Mouse (Mus musculus): Measurements from ENCODE around the gene Odf3l1. TPM values are rescaled to one million over a fixed set of nuclear protein-coding genes. Genes with fewer than 3 reads are reported as not detected.

Gene Odf3l1
- total and polyA plus RNA-seq, 2 experiments from 2014 or later, result 0.25 TPM; not detected in 1

DNA sequence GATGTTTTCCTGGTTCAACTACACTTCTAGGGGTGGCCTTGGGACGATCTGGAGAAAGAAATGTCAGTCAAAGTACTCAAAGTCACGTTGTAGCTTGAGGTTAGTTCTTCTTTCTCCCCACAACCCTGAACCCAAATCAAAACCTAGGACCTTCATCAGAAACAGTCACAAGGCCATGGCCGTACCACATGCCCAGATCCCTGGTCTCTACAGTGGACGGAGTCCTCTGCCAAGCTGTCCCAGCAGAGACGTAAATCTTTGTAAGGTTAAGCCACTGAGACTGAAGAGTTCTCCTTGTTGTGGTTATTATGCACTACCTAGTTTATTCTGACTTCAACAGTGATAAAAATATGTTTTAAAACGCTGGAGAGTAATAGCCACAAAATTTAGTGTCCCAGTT, 35.6 kb downstream of the Odf3l1 start:
- Histone ChIP-seq H3K4me1 (ENCODE audit: insufficient read depth, low read length) (peaks cover 14% of the 10 kb centered on the region; the same call in 1 of the 2 replicates), H3K9me3 (ENCODE audit: low read length) (no peaks in the 10 kb centered on the region), H3K9ac (replicated peaks; ENCODE audit: low read length, poor library complexity, severe bottlenecking) (no peak overlapping the region), H3K4me3 (ENCODE audit: low read depth, low read length) (no peak overlapping the region), H3K4me2 (ENCODE audit: low read depth, low read length, poor library complexity, severe bottlenecking) (no peak overlapping the region), H3K27ac (ENCODE audit: low read depth, low read length) (no peak overlapping the region), H3K36me3 (ENCODE audit: insufficient read depth, low read length) (no peaks in the 10 kb centered on the region), H3K27me3 (ENCODE audit: insufficient read depth, low read length) (no peaks in the 10 kb centered on the region)
- no peak for ATAC-seq (ENCODE audit: low FRiP score)
- 87% methylated on average over 6 of the region's 6 CpGs for WGBS
- no peak for DNase-seq (ENCODE audit: low spot score)
- no peak for TF ChIP-seq CTCF (IDR thresholded peaks at IDR 0.05)

- Histone ChIP-seq H3K36me3 (ENCODE audit: insufficient read depth, low read length) (no peaks in the 10 kb centered on the region), H3K4me2 (ENCODE audit: low read depth, low read length, poor library complexity, severe bottlenecking) (no peak overlapping the region), H3K9ac (replicated peaks; ENCODE audit: low read length, poor library complexity, severe bottlenecking) (no peak overlapping the region), H3K27ac (ENCODE audit: low read depth, low read length) (no peak overlapping the region), H3K27me3 (ENCODE audit: insufficient read depth, low read length) (no peaks in the 10 kb centered on the region), H3K9me3 (ENCODE audit: low read length) (no peaks in the 10 kb centered on the region), H3K4me3 (ENCODE audit: low read depth, low read length) (no peak overlapping the region), H3K4me1 (ENCODE audit: insufficient read depth, low read length) (peaks cover 14% of the 10 kb centered on the region; the same call in 1 of the 2 replicates)
- WGBS, result 27% methylated on average over 9 of the region's 9 CpGs
- DNase-seq (ENCODE audit: low spot score) (peak; percentile 34), ATAC-seq (ENCODE audit: low FRiP score) (no peak)
- no peak for TF ChIP-seq CTCF (IDR thresholded peaks at IDR 0.05)
Observed at GRCm38 (mm10) chr9:56828146-56828545, 36.3 kb downstream of the Odf3l1 start.

- 12% methylated on average over 21 of the region's 21 CpGs for WGBS
- no peaks in the 10 kb centered on the region for H3K9me3 ChIP-seq (ENCODE audit: low read length)
- H3K4me2 ChIP-seq (ENCODE audit: low read depth, low read length, poor library complexity, severe bottlenecking), result peak overlapping the region; percentile 46
- DNase-seq (ENCODE audit: low spot score), result no peak
- peaks cover 11% of the 10 kb centered on the region; the same call in 1 of the 2 replicates for H3K4me1 ChIP-seq (ENCODE audit: insufficient read depth, low read length)
- TF ChIP-seq CTCF (IDR thresholded peaks at IDR 0.05), result no peak
- no peak overlapping the region for H3K27ac ChIP-seq (ENCODE audit: low read depth, low read length)
- no peaks in the 10 kb centered on the region for H3K36me3 ChIP-seq (ENCODE audit: insufficient read depth, low read length)
- no peak for ATAC-seq (ENCODE audit: low FRiP score)
- peak overlapping the region; percentile 22; the same call in 1 of the 2 replicates for H3K4me3 ChIP-seq (ENCODE audit: low read depth, low read length)
- H3K9ac ChIP-seq (replicated peaks; ENCODE audit: low read length, poor library complexity, severe bottlenecking), result peak overlapping the region; percentile 20; the same call in 1 of the 2 replicates
- no peaks in the 10 kb centered on the region for H3K27me3 ChIP-seq (ENCODE audit: insufficient read depth, low read length)
Observed at GRCm38 (mm10) chr9:56825476-56826213, 38.8 kb downstream of the Odf3l1 start.

- ATAC-seq (ENCODE audit: low FRiP score) (no peak; the same call in 1 of the 2 replicates), DNase-seq (ENCODE audit: low spot score) (peak; percentile 73)
- no peak overlapping the region for H3K9ac ChIP-seq (replicated peaks; ENCODE audit: low read length, poor library complexity, severe bottlenecking)
- no peak overlapping the region for H3K27ac ChIP-seq (ENCODE audit: low read depth, low read length)
- H3K9me3 ChIP-seq (ENCODE audit: low read length), result no peaks in the 10 kb centered on the region
- peak; percentile 72 for TF ChIP-seq CTCF (IDR thresholded peaks at IDR 0.05)
- H3K4me3 ChIP-seq (ENCODE audit: low read depth, low read length), result no peak overlapping the region
- H3K27me3 ChIP-seq (ENCODE audit: insufficient read depth, low read length), result no peaks in the 10 kb centered on the region
- WGBS, result 10% methylated on average over 3 of the region's 3 CpGs
- peaks cover 7% of the 10 kb centered on the region; the same call in 1 of the 2 replicates for H3K4me1 ChIP-seq (ENCODE audit: insufficient read depth, low read length)
- no peaks in the 10 kb centered on the region for H3K36me3 ChIP-seq (ENCODE audit: insufficient read depth, low read length)
- peak overlapping the region; percentile 46; the same call in 1 of the 2 replicates for H3K4me2 ChIP-seq (ENCODE audit: low read depth, low read length, poor library complexity, severe bottlenecking)
Observed at GRCm38 (mm10) chr9:56824900-56825299, 39.6 kb downstream of the Odf3l1 start.

GRCm38 (mm10) chr9:56810916-56811315, 53.6 kb downstream of the Odf3l1 start:
- H3K27me3 ChIP-seq (ENCODE audit: insufficient read depth, low read length), result no peaks in the 10 kb centered on the region
- no peak for TF ChIP-seq CTCF (IDR thresholded peaks at IDR 0.05)
- WGBS, result 83% methylated on average over 1 of the region's 1 CpGs
- no peak overlapping the region for H3K9ac ChIP-seq (replicated peaks; ENCODE audit: low read length, poor library complexity, severe bottlenecking)
- H3K36me3 ChIP-seq (ENCODE audit: insufficient read depth, low read length), result no peaks in the 10 kb centered on the region
- no peak overlapping the region for H3K4me3 ChIP-seq (ENCODE audit: low read depth, low read length)
- H3K4me2 ChIP-seq (ENCODE audit: low read depth, low read length, poor library complexity, severe bottlenecking), result no peak overlapping the region
- no peaks in the 10 kb centered on the region for H3K9me3 ChIP-seq (ENCODE audit: low read length)
- ATAC-seq (ENCODE audit: low FRiP score), result no peak
- no peak overlapping the region for H3K27ac ChIP-seq (ENCODE audit: low read depth, low read length)
- DNase-seq (ENCODE audit: low spot score), result peak; percentile 56
- no peaks in the 10 kb centered on the region for H3K4me1 ChIP-seq (ENCODE audit: insufficient read depth, low read length)

- Histone ChIP-seq H3K4me2 (ENCODE audit: low read depth, low read length, poor library complexity, severe bottlenecking) (no peak overlapping the region), H3K9ac (replicated peaks; ENCODE audit: low read length, poor library complexity, severe bottlenecking) (no peak overlapping the region), H3K4me1 (ENCODE audit: insufficient read depth, low read length) (no peaks in the 10 kb centered on the region), H3K4me3 (ENCODE audit: low read depth, low read length) (no peak overlapping the region), H3K27ac (ENCODE audit: low read depth, low read length) (no peak overlapping the region), H3K9me3 (ENCODE audit: low read length) (no peaks in the 10 kb centered on the region), H3K36me3 (ENCODE audit: insufficient read depth, low read length) (no peaks in the 10 kb centered on the region), H3K27me3 (ENCODE audit: insufficient read depth, low read length) (no peaks in the 10 kb centered on the region)
- no peak for TF ChIP-seq CTCF (IDR thresholded peaks at IDR 0.05)
- WGBS, result 94% methylated on average over 6 of the region's 6 CpGs
- no peak for DNase-seq (ENCODE audit: low spot score)
- ATAC-seq (ENCODE audit: low FRiP score), result no peak
Observed at GRCm38 (mm10) chr9:56807990-56808389, 56.5 kb downstream of the Odf3l1 start.

All from midbrain, postnatal 0 days (tissue).